Mouse (Mus musculus): ENCODE measurements around the gene Pfkfb2. TPM values are rescaled to one million over a fixed set of nuclear protein-coding genes. Genes with fewer than 3 reads are reported as not detected.
"Not testable (repeated sequence)": the region's sequence is repeated elsewhere in the genome, so short reads cannot be mapped to it uniquely, and the experiment has no call there.

Pfkfb2 gene
- polyA plus RNA-seq, 1 experiment from 2014 or later: 20.9 TPM

DNA sequence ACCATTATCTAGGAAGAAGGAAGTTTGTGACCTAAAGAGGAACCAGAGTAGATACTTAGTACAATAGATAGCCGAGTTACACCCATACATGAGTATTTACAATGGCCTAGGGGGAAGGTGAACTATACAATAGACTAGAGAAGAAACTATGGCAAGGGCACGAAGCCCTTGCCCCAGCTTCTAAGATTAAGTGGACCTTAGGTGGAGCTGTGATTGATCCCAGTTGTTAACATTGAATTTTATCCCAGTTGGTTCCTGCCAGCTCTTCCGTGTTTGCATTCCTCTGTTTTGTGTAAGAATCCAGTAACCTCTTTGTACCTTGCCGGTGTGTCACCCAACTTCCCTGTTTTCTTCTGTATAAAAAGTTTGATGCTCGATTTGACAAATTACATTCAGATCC, 65.5 kb downstream of the Pfkfb2 start:
- not testable (repeated sequence) for H3K4me2 ChIP-seq; H3K4me1 ChIP-seq (replicated peaks); H3K27me3 ChIP-seq; ATAC-seq (ENCODE audit: low read depth); H3K27ac ChIP-seq (replicated peaks); H3K9ac ChIP-seq; H3K36me3 ChIP-seq; H3K9me3 ChIP-seq; H3K4me3 ChIP-seq
- 92% methylated on average over 5 of the region's 5 CpGs for WGBS

- Histone ChIP-seq H3K36me3 (no peaks in the 10 kb centered on the region), H3K4me2 (no peak within 1 kb of the TSS), H3K9me3 (no peaks in the 10 kb centered on the region), H3K9ac (no peak within 1 kb of the TSS), H3K27ac (replicated peaks) (no peak within 1 kb of the TSS), H3K4me1 (replicated peaks) (no peaks in the 10 kb centered on the region), H3K27me3 (no peaks in the 10 kb centered on the region), H3K4me3 (no peak within 1 kb of the TSS)
- 81% methylated on average over 3 of the region's 3 CpGs for WGBS
- ATAC-seq (ENCODE audit: low read depth): no peak
These were observed 67.6 kb downstream of the Pfkfb2 start, which contains the start of gene C4bp for GRCm38 (mm10) chr1:130661454-130661853. C4bp (minus strand) TSS chr1:130661632.

DNA sequence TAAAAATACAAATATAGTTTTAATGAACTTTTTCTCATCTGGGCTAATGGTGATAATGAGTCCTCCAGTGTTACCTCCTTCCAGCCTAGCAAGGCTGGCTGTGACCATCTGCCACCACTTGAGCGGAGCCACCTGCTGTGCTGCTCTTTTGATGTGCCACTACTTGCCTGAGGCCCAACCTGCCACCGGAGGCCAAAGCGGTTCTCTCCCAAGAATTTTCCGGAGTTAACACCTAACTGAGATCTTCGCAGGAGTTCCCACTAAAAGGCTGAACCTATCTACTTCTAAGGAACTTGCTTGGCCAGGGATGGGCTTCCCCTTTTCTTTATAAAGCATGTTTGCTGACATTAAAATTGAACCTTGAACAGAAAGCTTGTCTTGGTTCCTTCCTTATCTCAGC, 69.4 kb downstream of the Pfkfb2 start:
- H3K36me3 ChIP-seq; H3K4me1 ChIP-seq (replicated peaks); H3K9me3 ChIP-seq; ATAC-seq (ENCODE audit: low read depth); H3K27ac ChIP-seq (replicated peaks); H3K9ac ChIP-seq; H3K4me2 ChIP-seq; H3K27me3 ChIP-seq; H3K4me3 ChIP-seq: not testable (repeated sequence)
- 36% methylated on average over 5 of the region's 5 CpGs for WGBS

DNA sequence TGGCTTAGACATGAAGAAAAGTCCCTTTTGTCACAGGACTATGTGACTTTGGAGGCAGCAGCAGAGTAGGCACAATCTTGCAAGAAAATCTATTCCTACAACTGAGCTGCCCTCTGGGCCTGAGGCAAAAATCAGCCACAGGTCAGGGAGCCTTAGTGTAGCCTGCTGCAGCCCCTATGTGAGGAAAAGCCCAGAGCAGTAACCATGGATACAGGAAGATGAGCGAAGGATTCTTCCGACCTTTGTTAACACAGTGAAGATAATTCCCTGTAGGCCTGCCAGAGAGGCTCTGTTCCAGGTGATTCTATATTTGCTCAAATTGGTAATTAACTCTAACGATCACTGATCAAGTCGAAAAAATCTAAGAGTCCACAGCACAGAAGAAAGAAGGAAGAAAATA, 85.0 kb downstream of the Pfkfb2 start:
- Histone ChIP-seq H3K4me3 (no peak overlapping the region), H3K27ac (replicated peaks) (no peak overlapping the region), H3K36me3 (no peaks in the 10 kb centered on the region), H3K9me3 (no peaks in the 10 kb centered on the region), H3K4me1 (replicated peaks) (no peaks in the 10 kb centered on the region), H3K4me2 (no peak overlapping the region), H3K27me3 (no peaks in the 10 kb centered on the region), H3K9ac (no peak overlapping the region)
- no peak for ATAC-seq (ENCODE audit: low read depth)
- WGBS: 61% methylated on average over 4 of the region's 4 CpGs

DNA sequence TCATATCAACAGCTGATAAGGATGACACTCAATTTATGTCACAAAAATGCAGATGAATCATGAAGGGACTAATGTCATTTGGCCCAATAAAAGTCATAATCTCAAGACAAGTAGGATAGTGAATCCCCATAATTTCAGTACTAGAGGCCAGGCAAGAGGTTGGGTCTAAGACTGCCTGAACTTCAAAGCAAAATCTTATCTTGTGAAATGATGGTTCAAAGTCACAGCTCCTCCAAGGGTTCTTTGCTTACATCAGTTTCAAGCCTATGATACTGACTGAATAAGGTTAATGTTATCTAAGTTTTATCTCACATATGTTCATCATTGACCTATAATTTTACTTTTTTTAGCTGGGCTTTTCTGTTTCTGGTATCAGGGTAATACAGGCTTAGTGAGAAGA, 88.1 kb downstream of the Pfkfb2 start:
- no peak overlapping the region for H3K4me2 ChIP-seq
- no peak overlapping the region for H3K9ac ChIP-seq
- no peak overlapping the region for H3K4me3 ChIP-seq
- H3K27ac ChIP-seq (replicated peaks): no peak overlapping the region
- no peak for ATAC-seq (ENCODE audit: low read depth)
- no peaks in the 10 kb centered on the region for H3K4me1 ChIP-seq (replicated peaks)
- H3K9me3 ChIP-seq: no peaks in the 10 kb centered on the region
- no peaks in the 10 kb centered on the region for H3K36me3 ChIP-seq
- H3K27me3 ChIP-seq: no peaks in the 10 kb centered on the region

Other genes starting within 250 kb of the Pfkfb2 start
- not detected in 2 replicates for gene Zp3r, start 99.6 kb downstream of the Pfkfb2 start, polyA plus RNA-seq (2015; fragmentation: Nextera tagmentation; extraction: Ambion mirVana)
- gene C4bp, start 67.6 kb downstream of the Pfkfb2 start, polyA plus RNA-seq (2015; fragmentation: Nextera tagmentation; extraction: Ambion mirVana): not detected in 2 replicates
- gene Gm29427, start 13.5 kb downstream of the Pfkfb2 start, polyA plus RNA-seq (2015; fragmentation: Nextera tagmentation; extraction: Ambion mirVana): not detected in 2 replicates
- gene Yod1, start 11.9 kb downstream of the Pfkfb2 start, polyA plus RNA-seq (2015; fragmentation: Nextera tagmentation; extraction: Ambion mirVana): 18.1 and 19.0 TPM in 2 replicates
- gene AA986860, start 2.7 kb upstream of the Pfkfb2 start, polyA plus RNA-seq (2015; fragmentation: Nextera tagmentation; extraction: Ambion mirVana): 0.49 and 1.4 TPM in 2 replicates
- not detected in 2 replicates for gene Fcamr, start 71.6 kb upstream of the Pfkfb2 start, polyA plus RNA-seq (2015; fragmentation: Nextera tagmentation; extraction: Ambion mirVana)
- not detected in 2 replicates for gene Pigr, start 97.4 kb upstream of the Pfkfb2 start, polyA plus RNA-seq (2015; fragmentation: Nextera tagmentation; extraction: Ambion mirVana)
- gene Fcmr, start 136.4 kb upstream of the Pfkfb2 start, polyA plus RNA-seq (2015; fragmentation: Nextera tagmentation; extraction: Ambion mirVana): not detected in 2 replicates
- gene Il24, start 158.2 kb upstream of the Pfkfb2 start, polyA plus RNA-seq (2015; fragmentation: Nextera tagmentation; extraction: Ambion mirVana): not detected in 2 replicates
- not detected in 2 replicates for gene Il20, start 182.2 kb upstream of the Pfkfb2 start, polyA plus RNA-seq (2015; fragmentation: Nextera tagmentation; extraction: Ambion mirVana)
- not detected in 2 replicates for gene Il19, start 210.9 kb upstream of the Pfkfb2 start, polyA plus RNA-seq (2015; fragmentation: Nextera tagmentation; extraction: Ambion mirVana)